Mouse (Mus musculus) brain, embryonic 18.5 days (tissue): ENCODE results near the gene Gpr137.

ENCODE experiments used
- DNase-seq: peaks from one replicate; pipeline ENCODE4 v3.0.0-alpha.2; 2012; ENCODE audit warnings: low read depth, low spot score

Gpr137 gene

DNA sequence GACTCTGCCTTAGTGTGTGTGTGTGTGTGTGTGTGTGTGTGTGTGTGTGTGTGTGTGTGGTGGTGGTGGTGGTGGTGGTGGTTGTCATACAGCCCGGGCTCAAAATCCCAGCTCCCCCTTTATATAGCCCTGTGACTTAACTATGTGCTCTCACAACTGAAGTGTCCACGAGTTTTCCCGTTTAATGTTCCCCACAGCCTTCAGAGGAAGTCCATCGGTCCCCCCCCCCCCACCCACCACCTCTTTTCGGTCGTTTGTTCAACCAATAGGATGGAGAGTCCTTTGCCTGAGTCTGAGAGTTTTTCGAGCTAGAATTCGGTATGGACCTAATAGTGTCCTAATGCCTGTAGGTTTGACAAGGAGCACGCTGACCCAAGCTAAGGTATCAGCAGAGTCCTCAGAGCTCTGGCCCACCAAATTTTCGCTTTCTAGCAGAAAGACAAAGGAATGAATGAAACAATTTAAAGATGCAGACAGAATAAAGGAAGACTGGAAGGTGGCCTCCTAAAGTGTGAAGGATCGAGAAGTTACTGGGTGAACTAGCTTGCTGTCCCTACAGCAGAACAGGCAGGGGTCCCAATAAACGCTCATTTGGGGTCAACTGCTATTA, 31.4 kb upstream of the Gpr137 start:
- DNase-seq: no peak

DNA sequence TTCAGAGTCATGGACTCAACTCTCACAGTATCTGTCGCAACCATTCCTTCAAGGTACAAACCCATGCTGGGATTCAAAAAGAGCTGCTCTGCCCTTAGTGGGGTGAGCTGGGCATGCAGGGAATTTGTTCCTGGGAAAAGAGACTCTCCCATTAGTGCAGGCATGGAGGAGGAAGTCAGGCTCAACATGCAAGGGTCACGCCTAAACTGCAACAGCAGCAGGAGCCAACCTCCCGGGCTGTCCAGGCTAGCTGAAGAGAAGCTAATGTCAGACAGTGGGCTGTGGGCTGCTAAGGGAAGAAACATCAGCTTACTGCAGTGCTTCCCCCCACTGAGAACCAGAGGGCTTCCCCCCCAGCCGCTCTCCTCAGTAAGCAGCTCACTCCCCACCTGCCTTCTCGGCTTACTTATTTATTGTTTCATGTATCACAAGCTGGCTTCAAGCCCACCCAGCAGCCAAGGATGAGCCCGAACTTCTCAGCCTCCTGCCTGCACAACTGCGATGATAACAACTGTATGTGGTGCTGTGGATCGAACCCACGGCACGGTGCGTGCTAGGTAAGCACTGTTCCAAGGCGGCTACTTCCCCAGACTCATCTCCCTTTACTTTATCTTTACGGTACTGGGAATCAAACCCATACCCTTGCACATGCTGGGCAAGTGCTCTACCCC, 30.1 kb upstream of the Gpr137 start:
- DNase-seq: no peak

DNA sequence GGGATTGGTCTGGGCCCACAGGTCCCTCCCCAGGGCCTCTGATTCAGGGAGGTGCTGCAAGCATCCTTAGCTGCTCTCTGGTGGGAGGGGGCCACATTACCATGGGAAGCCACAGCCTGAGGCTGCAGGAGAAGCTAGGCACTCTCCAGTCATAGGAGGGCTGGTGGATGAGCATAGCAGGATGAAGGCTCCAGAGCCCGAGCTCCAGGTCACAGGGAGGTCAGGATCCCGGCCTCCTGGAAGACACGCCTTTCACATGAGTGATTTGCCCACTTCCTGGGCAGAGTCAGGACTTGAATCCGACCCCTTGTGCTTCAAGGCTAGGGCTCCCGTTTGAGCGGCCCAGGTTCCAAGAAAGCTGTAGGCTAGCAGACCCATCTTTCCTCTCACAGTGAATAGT, 29.4 kb upstream of the Gpr137 start:
- no peak for DNase-seq

DNA sequence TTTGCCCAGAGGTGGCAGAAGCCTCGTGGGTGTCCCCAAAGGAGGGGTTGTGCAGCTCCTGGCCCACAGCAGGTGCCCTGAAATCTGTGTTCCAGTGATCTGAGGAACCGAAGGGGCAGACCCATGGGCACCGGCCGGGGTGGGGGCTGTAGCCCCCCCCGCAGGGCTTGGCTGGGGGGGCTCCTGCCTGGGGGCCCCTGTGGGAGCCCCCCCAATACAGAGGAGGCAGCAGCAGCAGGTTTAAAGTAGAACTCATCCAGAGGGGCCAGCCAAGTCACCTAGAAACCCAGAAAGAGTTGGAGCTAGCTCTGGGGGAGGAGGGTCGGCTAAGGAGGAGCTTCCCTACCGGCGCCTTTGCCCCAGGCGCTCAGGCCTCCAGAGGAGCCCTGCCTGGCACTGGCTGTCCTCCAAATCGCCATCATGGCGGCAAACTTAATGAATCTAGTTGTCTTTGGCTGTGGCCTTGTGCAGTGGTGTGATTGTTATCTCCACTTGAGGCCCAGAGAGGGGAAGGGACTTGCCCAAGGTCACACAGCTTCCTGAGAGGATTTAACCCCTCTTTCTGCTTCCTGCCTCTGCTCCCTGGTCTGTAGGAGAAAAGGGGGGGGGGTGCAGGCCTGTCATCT, 28.3 kb upstream of the Gpr137 start:
- DNase-seq: no peak

DNA sequence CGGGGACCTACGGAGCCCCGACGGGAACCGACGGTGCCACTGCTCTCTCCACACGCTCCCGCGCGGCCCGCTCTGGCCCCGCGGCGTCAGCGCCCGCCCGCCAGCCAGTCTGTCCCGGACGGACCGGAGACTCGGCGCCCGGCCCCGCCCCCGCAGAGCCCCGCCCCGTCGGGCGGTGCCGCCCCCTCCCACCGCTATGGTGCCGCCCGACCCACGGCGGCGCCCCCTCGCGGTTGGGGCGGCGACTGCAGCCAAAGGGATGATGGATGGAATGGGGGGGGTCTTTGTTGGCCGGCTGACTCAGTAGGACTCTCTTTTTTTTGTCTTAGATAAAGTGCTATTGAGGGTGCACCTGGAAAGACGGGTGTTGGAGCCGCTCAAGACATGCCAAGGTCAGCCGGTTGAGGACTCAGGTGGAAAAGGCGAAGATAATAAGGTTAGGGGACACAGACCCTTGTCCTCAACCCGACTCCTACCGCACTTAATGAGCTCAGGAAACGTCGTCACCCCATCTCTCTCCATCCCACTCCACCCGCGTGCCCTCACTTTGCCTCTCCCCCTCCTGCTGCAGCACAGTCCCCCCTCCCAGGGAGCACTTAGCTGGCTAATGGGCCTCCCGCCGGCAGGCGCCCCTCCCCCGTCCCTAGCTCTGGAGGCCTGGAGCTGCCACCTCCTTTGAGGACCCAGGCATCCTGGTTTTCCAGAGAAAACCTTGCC, 27.5 kb upstream of the Gpr137 start:
- DNase-seq: no peak

DNA sequence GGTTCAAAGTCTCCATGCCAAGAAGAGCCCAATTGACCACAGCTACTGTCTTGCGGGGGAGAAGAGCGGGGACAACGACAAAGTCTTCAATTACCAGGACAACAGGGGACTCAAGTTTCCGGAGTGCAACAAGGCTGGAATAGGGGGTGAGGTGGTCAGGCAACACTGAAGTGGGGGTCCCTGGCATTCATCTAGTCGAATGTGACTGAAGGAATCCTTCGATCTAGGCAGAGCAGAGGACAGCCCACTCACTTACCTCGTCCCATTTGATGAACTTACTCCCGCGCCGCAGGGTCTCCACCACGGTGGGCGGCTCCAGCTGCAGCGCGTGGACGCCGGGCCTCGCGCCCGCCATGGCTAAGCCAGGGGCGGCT, 27.0 kb upstream of the Gpr137 start:
- no peak for DNase-seq

DNA sequence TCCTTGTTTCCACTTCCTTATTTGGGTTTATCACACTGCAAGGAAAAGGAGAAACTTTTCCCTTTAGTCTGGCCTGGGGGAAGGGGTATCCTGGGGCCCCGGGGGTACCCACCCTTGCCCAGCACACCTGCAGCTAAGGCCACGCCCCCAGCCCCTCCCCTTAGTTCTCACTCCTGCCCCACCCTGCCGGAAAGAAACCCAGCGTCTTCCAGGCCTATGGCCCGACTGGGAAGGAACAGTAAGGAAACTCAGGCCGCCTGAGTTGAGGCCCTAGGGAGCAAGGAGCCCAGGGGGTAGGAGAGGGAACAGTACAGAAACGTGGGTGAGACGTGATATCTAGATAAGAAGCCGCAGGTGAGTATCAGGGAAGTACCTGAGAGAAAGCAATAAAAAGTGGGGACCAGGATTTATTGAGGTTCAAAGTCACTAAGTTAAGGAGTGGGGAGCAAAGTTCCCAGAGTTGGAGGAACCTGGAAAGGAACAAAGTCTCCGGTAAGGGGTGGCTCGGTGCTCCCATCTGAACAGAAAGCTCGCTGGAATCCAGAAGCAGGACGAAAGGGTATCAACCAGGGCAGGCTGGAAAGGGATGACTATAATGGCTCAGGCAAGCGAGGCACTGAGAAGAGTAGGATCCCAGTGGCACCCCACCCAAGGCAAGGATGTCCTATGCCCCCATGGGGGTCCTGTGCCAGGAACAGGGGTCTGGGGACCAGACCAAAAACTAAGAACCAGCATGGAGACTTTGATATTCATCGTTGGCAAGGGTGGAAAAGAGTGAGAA, 26.4 kb upstream of the Gpr137 start:
- no peak for DNase-seq

DNA sequence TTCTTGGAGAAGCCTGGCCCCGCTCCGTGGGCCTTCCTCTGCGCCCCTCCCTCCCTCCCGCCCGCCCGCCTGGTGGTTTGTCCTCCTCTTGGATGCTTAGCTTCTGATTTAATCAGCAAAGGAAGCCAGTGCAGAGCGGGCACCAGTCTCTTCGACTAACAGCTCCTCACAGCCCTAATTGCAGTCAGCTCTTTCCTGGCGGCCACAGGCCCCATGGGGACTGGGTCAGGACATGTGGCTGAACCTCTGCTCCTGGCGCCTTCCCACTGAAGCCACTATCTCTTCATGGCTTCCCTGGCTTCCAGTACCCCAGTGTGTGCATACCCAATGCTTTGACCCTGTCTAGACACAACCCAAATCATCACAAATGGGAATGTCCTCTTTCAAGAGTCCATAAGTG, 14.2 kb upstream of the Gpr137 start:
- no peak for DNase-seq

DNA sequence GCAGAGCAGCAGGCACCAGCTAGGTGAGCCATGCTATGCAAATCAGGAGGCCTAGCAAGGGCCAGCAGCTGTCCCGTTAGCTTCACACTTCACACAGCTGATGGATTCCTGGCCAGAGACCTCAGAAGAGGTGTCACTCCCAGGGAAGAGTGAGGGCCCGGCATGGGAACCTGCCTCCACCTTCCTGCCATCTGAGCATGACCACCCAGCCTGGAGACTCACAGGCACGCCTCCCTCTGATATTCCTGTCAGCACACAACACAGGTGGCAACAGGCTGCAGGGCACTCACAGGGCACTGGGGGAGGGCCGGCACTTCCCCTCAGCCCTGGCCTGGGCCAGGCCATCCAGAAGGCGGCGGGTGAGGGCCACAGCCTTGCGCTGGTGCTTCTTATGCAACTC, 13.1 kb upstream of the Gpr137 start:
- DNase-seq: no peak

DNA sequence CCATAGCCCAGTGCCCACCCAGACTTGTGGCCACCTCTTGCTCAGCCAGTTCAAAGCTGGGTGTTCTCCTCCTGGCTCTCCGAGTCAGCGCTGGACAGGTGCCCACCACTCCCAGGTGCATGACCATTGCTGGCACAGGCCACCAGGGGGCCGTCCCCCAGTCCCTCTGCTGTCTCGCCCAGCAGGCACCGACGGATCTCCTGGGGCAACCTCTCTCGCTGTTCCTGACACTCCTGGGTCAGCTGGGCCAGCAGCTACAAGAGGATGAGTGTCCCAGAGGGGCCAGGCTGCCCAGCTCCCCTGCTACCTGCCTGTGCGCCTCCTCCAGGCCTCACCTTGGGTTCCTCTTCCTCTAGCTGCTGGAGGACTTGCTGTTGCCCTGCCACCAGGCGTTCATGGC, 11.8 kb upstream of the Gpr137 start:
- DNase-seq: no peak

DNA sequence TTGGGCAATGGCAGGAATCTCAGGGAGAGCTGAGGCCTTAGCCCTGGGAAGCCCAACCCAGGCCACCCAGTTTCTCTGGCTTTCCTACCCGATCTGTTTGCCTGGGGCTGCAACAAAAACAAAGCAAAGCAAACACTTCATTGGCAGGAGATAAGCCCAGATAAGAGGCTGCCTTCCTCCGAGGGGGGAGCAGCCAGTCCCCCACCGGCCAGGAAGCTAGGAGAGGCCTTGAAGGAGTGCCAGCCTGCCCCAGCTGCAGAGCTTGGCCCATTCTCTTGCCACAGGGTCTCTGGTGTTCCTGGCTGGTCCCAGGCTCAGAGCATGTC, 10.4 kb upstream of the Gpr137 start:
- no peak for DNase-seq

DNA sequence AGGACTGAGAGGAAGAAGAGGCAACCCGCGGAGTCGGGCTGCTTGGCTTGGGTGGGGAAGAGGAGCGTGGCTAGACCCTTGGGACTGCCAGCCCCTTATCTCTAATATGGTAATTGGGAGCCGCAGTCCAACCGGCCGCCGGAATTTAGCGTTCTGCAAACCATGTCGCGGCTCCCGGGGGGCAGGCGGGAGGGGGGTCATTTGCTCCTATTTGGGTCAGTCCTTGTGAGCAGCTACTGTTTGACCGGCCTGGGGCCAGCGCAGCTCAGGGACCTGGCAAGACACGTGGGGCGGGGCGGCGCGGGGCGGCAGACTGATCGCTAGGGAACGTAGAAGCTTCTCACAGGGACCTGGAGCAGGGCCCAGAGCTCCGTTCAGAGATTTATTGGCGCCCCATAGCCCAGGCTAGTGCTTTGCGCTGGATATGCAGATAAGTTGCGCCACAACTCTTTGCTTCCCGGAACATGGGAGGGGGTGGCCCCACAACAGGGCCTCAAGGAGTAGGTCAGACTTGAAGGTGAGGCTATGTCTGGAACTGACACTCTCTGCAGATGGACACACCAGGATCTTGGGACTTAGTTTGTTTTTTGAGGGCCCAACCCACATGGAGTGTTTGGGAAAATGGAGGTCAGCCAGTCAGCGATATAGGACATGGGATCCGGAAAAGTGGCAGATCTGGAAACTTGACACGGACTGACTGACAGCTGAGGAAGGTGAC, 9.9 kb upstream of the Gpr137 start:
- no peak for DNase-seq

DNA sequence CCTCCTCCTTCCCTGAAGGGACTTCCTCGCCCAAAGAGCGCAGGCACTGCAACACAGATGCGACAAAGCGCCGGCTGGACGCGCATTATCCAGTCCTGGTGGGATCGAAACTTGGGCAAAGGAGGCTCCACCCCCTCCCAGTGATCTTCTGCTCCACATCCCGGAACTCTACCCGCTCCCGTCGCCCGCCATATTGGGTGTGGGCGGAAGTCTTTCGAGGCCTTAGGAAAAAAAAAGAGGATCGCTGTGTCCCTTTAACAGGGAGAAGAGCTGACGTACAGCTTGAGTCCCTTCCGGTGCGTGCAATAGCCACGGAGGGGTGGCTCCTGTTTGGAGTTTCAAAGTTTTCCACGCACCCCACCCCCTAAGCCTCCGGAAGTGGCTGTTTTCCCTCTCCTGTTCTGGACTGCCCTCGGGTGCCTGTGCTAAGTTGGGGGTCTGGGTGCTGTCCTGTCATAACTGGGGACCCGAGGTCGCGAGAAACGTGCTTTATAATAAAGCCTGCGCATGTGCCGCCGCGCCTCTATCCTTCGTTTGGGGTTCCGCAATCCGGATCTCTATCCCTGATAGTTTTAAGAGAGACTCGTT, 9.2 kb upstream of the Gpr137 start:
- DNase-seq: peak; percentile 86

DNA sequence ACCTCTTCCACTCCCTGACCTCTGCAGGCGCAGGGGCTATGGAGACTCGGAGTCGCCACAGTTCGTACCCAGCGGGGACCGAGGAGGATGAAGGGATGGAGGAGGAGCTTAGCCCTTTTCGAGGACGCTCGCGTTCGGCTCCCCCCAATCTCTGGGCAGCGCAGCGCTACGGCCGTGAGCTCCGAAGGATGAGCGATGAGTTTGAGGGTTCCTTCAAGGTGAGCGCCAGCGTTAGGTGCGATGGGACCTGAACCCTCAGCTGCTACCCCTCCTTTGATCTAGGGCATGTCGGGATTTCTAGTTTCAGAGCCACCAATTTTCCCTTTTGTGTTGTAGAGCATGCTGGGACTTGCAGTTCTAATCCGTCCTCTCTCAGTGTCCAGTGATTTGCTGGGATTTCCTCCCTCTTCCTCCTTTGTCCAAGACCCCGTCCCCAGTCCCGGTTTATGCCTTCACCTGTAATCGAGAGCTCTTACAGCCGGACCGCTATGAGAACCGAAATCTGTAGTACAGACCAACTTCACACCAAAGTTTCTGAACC, 8.4 kb upstream of the Gpr137 start:
- DNase-seq: peak; percentile 66

DNA sequence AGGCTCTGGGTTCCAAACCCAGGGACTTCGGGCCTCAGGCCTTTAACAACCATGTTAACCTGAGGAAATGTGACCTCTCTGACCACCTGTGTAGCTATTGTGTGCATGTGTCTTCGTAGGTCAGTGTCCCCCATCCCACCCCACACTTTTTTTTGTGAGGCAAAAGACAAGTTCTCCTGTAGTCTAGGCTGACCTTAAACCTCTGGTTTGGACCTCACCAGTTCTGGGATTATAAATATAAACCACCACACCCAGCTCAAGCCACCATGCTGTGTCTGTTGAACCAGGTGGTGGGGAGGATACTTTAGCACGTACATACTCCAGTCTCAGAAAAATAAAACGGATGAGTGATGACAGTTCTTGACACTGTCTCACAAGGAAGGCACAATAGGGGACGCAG, 7.7 kb upstream of the Gpr137 start:
- DNase-seq: no peak

DNA sequence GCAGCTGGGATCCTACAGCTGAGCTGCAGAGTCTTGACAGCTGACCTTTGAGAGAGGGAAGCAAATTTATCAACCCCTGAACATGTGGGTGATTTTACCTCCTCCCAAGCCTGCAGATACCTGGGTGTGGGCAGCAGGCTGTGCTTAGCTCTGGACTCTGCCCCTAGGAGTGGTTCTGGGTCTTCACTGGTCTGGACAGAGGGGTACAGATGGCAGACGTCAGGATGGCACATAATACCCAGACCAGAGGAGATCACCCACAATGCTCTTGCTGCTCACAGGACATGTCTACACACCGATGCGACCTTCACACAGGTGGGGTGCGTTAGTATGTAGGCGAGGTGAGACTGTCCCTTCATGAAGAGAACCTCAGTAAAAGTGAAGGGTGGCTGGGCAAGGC, 7.3 kb upstream of the Gpr137 start:
- DNase-seq: no peak

DNA sequence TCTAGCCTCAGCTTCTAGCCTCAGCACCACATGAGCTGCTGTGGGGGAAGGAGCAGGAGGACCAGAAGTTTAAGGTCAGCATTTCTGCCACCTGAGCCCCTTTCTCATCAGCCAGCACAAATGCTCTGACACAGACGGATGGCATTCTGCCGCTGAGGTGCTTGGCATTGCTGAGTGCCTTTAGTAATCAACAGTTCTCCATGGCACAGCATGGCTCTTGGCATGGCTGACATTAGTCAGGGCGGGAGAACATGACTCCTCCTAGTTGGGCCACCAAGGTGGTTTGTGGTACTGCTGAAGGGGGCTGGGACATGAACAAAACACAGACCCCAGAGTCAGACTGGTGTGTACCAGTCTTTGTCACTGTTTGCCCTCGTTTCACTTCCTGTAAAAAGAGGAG, 5.9 kb upstream of the Gpr137 start:
- no peak for DNase-seq

DNA sequence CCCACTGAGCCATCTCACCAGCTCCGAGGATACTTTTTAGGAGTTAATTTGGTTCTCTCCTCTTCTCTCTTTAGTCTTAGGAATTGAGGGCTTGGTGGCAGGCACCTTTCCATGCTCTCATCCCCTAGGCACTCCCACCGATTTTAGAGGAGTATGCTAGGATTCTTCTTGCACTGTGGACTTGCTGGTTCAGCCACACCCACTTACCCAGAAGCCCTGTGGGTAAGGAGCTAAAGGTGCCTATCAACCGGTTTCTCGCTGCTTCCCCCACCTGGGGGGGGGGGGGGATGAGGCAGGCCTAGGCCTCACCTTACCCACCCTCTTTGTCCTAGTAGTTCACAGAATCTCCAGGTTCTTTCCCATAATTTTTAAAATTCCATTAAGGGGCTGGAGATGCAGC, 5.5 kb upstream of the Gpr137 start:
- no peak for DNase-seq

DNA sequence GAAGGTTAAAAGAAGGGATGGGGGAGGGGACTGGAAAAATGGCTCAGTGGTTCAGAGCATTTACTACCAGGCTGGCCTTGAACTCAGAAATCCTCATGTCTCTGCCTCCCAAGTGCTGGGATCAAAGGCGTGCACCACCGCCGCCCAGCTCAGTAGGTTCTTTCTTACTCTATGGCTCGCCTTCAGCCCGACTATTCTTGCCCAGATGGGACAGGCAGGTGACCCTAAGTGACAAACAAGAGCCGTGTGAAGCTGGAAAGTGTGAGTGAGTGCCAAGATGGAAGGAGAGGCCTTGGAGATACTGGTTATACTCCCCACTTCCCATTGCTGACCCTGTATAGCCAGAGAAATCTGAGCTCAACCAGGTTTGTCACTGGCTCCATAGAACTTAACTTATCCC, 1.4 kb upstream of the Gpr137 start:
- no peak for DNase-seq

DNA sequence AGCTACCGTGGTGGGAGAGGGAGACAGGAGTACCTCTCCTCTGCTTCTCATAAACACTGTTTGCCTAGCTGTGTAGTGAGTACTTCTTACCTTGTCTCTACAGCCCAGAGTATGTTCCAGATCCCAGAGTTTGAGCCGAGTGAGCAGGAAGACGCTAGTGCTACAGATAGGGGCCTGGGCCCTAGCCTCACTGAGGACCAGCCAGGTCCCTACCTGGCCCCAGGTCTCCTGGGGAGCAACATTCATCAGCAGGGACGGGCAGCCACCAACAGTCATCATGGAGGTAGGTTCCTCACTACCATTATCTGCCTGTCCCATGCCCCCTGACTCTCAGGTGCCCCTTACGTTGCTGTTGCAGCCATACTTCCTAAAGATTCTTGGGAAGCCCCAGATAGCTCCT, 484 bp upstream of the Gpr137 start:
- DNase-seq: no peak
